Mouse (Mus musculus) MEL (cell line): ENCODE measurements around the gene Ttc16. TPM values are rescaled to one million over a fixed set of nuclear protein-coding genes. Genes with fewer than 3 reads are reported as not detected.

Experiments used
- DNase-seq: peaks from one replicate; pipeline ENCODE4 v3.0.0; 2011; ENCODE audit warnings: low read depth, low spot score
- H3K27ac ChIP-seq: 2 replicates; pipeline ENCODE4 v1.5.1; 2012; ENCODE audit warnings: low read depth, mild to moderate bottlenecking, control low read depth, low read length, moderate library complexity; ENCODE audit not compliant: control insufficient read depth
- H3K27me3 ChIP-seq, 2 experiments: fragments of 150-350 bp in 1 of 2; sonication (generic) in 1 of 2; 2 replicates each; pipeline ENCODE4 v1.6.1; 2012; ENCODE audit warnings: low read length in 2 of 2, mild to moderate bottlenecking in 2 of 2, improper control_type of control experiment in 1 of 2, moderate library complexity in 1 of 2; ENCODE audit not compliant: insufficient read depth in 2 of 2, control insufficient read depth in 1 of 2
- H3K36me3 ChIP-seq, 2 experiments: 2 replicates each; pipeline ENCODE4 v1.6.1; 2012 to 2014; ENCODE audit warnings: low read length in 2 of 2, improper control_type of control experiment in 1 of 2, inconsistent platforms in 1 of 2, mild to moderate bottlenecking in 1 of 2; ENCODE audit not compliant: insufficient read depth in 2 of 2, control insufficient read depth in 1 of 2
- H3K4me1 ChIP-seq, 2 experiments: fragments of 150-350 bp in 1 of 2; sonication (generic) in 1 of 2; 2 replicates each; pipeline ENCODE4 v1.6.1; 2012; ENCODE audit warnings: low read length in 2 of 2, improper control_type of control experiment in 1 of 2, mild to moderate bottlenecking in 1 of 2; ENCODE audit not compliant: insufficient read depth in 2 of 2, control insufficient read depth in 1 of 2
- H3K4me3 ChIP-seq, 2 experiments: fragments of 150-350 bp in 1 of 2; sonication (generic) in 1 of 2; 2 replicates each; pipeline ENCODE4 v1.5.1; 2012; ENCODE audit warnings: low read depth in 2 of 2, low read length in 2 of 2, mild to moderate bottlenecking in 2 of 2, moderate library complexity in 2 of 2, control low read depth in 1 of 2, improper control_type of control experiment in 1 of 2; ENCODE audit not compliant: control insufficient read depth in 1 of 2, insufficient read depth in 1 of 2
- H3K79me2 ChIP-seq: 2 replicates; pipeline ENCODE4 v1.6.1; 2012; ENCODE audit warnings: mild to moderate bottlenecking, low read length, moderate library complexity; ENCODE audit not compliant: control insufficient read depth, poor library complexity, insufficient read depth
- H3K9ac ChIP-seq: 2 replicates; pipeline ENCODE4 v1.6.1; 2012; ENCODE audit warnings: low read depth, mild to moderate bottlenecking, control low read depth, low read length, moderate library complexity; ENCODE audit not compliant: control insufficient read depth, poor library complexity, severe bottlenecking
- H3K9me3 ChIP-seq: fragments of 150-350 bp; sonication (generic); replicated peaks from 2 replicates; pipeline ENCODE4 v1.6.1; 2012; ENCODE audit warnings: mild to moderate bottlenecking, low read length, improper control_type of control experiment, moderate library complexity; ENCODE audit not compliant: insufficient read depth
- CTCF ChIP-seq, 3 experiments: IDR thresholded peaks in 2 of 3; conservative IDR thresholded peaks in 1 of 3; 2 replicates each; pipeline ENCODE4 v1.5.1; 2011 to 2012; ENCODE audit warnings: low read length in 3 of 3, low read depth in 2 of 3, mild to moderate bottlenecking in 2 of 3, improper control_type of control experiment in 1 of 3, inconsistent platforms in 1 of 3, mixed read lengths in 1 of 3, moderate library complexity in 1 of 3; ENCODE audit not compliant: control insufficient read depth in 1 of 3, insufficient read depth in 1 of 3, poor library complexity in 1 of 3, severe bottlenecking in 1 of 3
- EP300 ChIP-seq, 2 experiments: IDR thresholded peaks; 2 replicates each; pipeline ENCODE4 v1.6.1; 2011; ENCODE audit warnings: improper control_type of control experiment in 2 of 2, low read length in 2 of 2, low read depth in 1 of 2, mild to moderate bottlenecking in 1 of 2
- ETS1 ChIP-seq: IDR thresholded peaks from 2 replicates; pipeline ENCODE4 v1.6.1; 2012; ENCODE audit warnings: low read depth, mild to moderate bottlenecking, inconsistent platforms, low read length, improper control_type of control experiment, moderate library complexity
- HCFC1 ChIP-seq: IDR thresholded peaks from 2 replicates; pipeline ENCODE4 v1.6.1; 2012; ENCODE audit warnings: low read depth, mild to moderate bottlenecking, inconsistent platforms, low read length, improper control_type of control experiment, moderate library complexity
- KAT2A ChIP-seq: conservative IDR thresholded peaks from 2 replicates; pipeline ENCODE4 v1.6.1; 2012; ENCODE audit warnings: low read depth, low read length, improper control_type of control experiment, inconsistent platforms
- MAFK ChIP-seq: IDR thresholded peaks from 2 replicates; pipeline ENCODE4 v1.6.1; 2011; ENCODE audit warnings: low read depth, mild to moderate bottlenecking, low read length, improper control_type of control experiment, borderline replicate concordance
- MAX ChIP-seq: IDR thresholded peaks from 2 replicates; pipeline ENCODE4 v1.6.1; 2011; ENCODE audit warnings: low read length, improper control_type of control experiment
- MEF2A ChIP-seq: IDR thresholded peaks from 2 replicates; pipeline ENCODE4 v1.6.1; 2014; ENCODE audit warnings: low read depth, mild to moderate bottlenecking, inconsistent platforms, low read length, improper control_type of control experiment; ENCODE audit not compliant: poor library complexity, insufficient replicate concordance, severe bottlenecking; ENCODE audit errors: extremely low read depth
- MXI1 ChIP-seq: IDR thresholded peaks from 2 replicates; pipeline ENCODE4 v1.6.1; 2011; ENCODE audit warnings: mild to moderate bottlenecking, low read depth, low read length, improper control_type of control experiment
- NELFE ChIP-seq: IDR thresholded peaks from 2 replicates; pipeline ENCODE4 v1.6.1; 2011; ENCODE audit warnings: low read depth, low read length, improper control_type of control experiment
- NRF1 ChIP-seq: IDR thresholded peaks from 2 replicates; pipeline ENCODE4 v1.6.1; 2014; ENCODE audit warnings: low read depth, mild to moderate bottlenecking, inconsistent platforms, low read length, improper control_type of control experiment, moderate library complexity; ENCODE audit not compliant: poor library complexity, insufficient read depth, severe bottlenecking
- POLR2AphosphoS5 ChIP-seq: IDR thresholded peaks from 2 replicates; pipeline ENCODE4 v1.6.1; 2012; ENCODE audit warnings: low read depth, borderline replicate concordance, mild to moderate bottlenecking, inconsistent platforms, low read length, moderate library complexity, mixed read lengths
- RCOR1 ChIP-seq: IDR thresholded peaks from 2 replicates; pipeline ENCODE4 v1.6.1; 2012; ENCODE audit warnings: low read depth, mild to moderate bottlenecking, inconsistent platforms, low read length, improper control_type of control experiment
- SMC3 ChIP-seq: IDR thresholded peaks from 2 replicates; pipeline ENCODE4 v1.6.1; 2011; ENCODE audit warnings: low read depth, low read length, improper control_type of control experiment
- TCF12 ChIP-seq: IDR thresholded peaks from 2 replicates; pipeline ENCODE4 v1.6.1; 2014; ENCODE audit warnings: low read depth, mild to moderate bottlenecking, inconsistent platforms, low read length, improper control_type of control experiment, moderate library complexity
- USF1 ChIP-seq: IDR thresholded peaks from 2 replicates; pipeline ENCODE4 v1.6.1; 2014; ENCODE audit warnings: low read depth, mild to moderate bottlenecking, inconsistent platforms, low read length, improper control_type of control experiment, moderate library complexity
- ZC3H11A ChIP-seq: IDR thresholded peaks from 2 replicates; pipeline ENCODE4 v1.6.1; 2012; ENCODE audit warnings: low read depth, mild to moderate bottlenecking, inconsistent platforms, low read length, improper control_type of control experiment
- ZMIZ1 ChIP-seq: IDR thresholded peaks from 2 replicates; pipeline ENCODE4 v1.6.1; 2012; ENCODE audit warnings: low read depth, mild to moderate bottlenecking, inconsistent platforms, low read length, improper control_type of control experiment, moderate library complexity
- polyA plus RNA-seq, 2 experiments: library from polyadenylated mRNA; stranded (reverse) in 1 of 2; unstranded in 1 of 2; fragments of >175 nt in 1 of 2; fragments of >200 nt in 1 of 2; gene quantifications; 2 replicates each; pipeline versions ENCODE4 v1.2.1 to v1.2.4; 2012; ENCODE audit warnings: low replicate concordance in 2 of 2, low read depth in 1 of 2; ENCODE audit not compliant: insufficient read length in 2 of 2, insufficient read depth in 1 of 2, missing spikeins in 1 of 2
- total RNA-seq: library from RNA; depleted of rRNA; stranded (reverse); fragments of 300-350 nt; gene quantifications from 2 replicates; pipeline ENCODE4 v1.2.3, GENCODE M21; 2012

Gene Ttc16
- total and polyA plus RNA-seq, 3 experiments, result 0.35 to 0.69 TPM; not detected in 1

GRCm38 (mm10) chr2:32757056-32757845, 18.2 kb downstream of the Ttc16 start, which contains the start of gene Tor2a (continued):
- no peak for TF ChIP-seq EP300 (IDR thresholded peaks at IDR 0.05; ENCODE audit: low read depth in 1 of 2, low read length in 2 of 2)
- TF ChIP-seq MXI1, result no peak; the same call in 1 of the 2 replicates
- peak; percentile 58 for TF ChIP-seq NELFE
- TF ChIP-seq, all 39 proteins: peak for 15

- DNase-seq, result no peak
- H3K4me1 ChIP-seq, result no peaks in the 10 kb centered on the region; a peak in 1 of 4 replicates
- peaks cover 2% of the 10 kb centered on the region; the same call in 1 of the 2 replicates for H3K79me2 ChIP-seq
- no peaks in the 10 kb centered on the region for H3K27me3 ChIP-seq
- no peak overlapping the region for H3K27ac ChIP-seq
- H3K4me3 ChIP-seq, result no peak overlapping the region
- peaks cover 0 to 4% of the 10 kb centered on the region in 2 experiments; a peak in 2 of 4 replicates for H3K36me3 ChIP-seq
- no peaks in the 10 kb centered on the region for H3K9me3 ChIP-seq
- TF ChIP-seq NRF1 (no peak), HCFC1 (no peak), KAT2A (no peak), RCOR1 (no peak), NELFE (no peak), SMC3 (no peak)
- H3K9ac ChIP-seq, result no peak overlapping the region
These were observed 18.8 kb downstream of the Ttc16 start for GRCm38 (mm10) chr2:32756674-32757055.

GRCm38 (mm10) chr2:32752181-32752580, 23.3 kb downstream of the Ttc16 start:
- Histone ChIP-seq H3K4me3 (no peak overlapping the region), H3K9ac (no peak overlapping the region), H3K79me2 (no peaks in the 10 kb centered on the region; the same call in 1 of the 2 replicates), H3K27me3 (no peaks in the 10 kb centered on the region)
- TF ChIP-seq POLR2AphosphoS5 (no peak), NRF1 (no peak), MAX (no peak), EP300 (IDR thresholded peaks at IDR 0.05; ENCODE audit: low read depth in 1 of 2, low read length in 2 of 2) (no peak), HCFC1 (no peak), TCF12 (no peak), ZC3H11A (no peak), KAT2A (no peak), ETS1 (no peak), CTCF (IDR thresholded peaks at IDR 0.05 in 2 of 3, conservative IDR thresholded peaks at IDR 0.05 in 1 of 3; ENCODE audit: control insufficient read depth in 1 of 3, insufficient read depth in 1 of 3, low read depth in 2 of 3, low read length in 3 of 3, poor library complexity in 1 of 3, severe bottlenecking in 1 of 3) (no peak), MEF2A (no peak), MAFK (no peak), ZMIZ1 (no peak), RCOR1 (no peak), USF1 (no peak)
- TF ChIP-seq, all 39 proteins: peak for 0
- DNase-seq, result no peak
- no peaks in the 10 kb centered on the region for H3K9me3 ChIP-seq
- H3K27ac ChIP-seq, result no peak overlapping the region
- peaks cover 0 to 2% of the 10 kb centered on the region in 2 experiments; a peak in 1 of 4 replicates for H3K36me3 ChIP-seq
- no peaks in the 10 kb centered on the region for H3K4me1 ChIP-seq
